Mouse (Mus musculus) left cerebral cortex, adult 11 months (tissue): Measurements from ENCODE around the gene Pak2.

Experiments used
- DNase-seq: peaks from one replicate; pipeline ENCODE4 v3.0.0; 2022; ENCODE audit warnings: low spot score

Gene Pak2

DNA sequence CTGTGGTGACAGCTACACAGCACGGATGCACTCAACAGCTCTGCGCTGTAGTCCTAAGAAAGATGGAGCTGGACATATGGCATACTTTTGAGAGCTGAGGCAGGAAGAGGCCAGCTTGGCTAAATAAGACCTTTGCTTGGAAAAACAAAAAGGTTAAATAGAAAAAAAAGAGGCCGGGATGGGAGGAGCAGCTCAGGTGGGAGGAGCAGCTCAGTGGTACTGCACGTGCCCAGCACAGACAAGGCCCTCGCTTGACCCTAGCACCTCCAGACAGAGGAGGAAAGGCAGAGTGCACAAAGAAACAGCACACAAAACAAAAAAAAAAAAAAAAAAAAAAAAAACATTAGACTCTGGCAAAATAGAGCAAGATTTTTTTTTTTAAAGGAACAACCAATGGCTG is 82.8 kb downstream of the Pak2 start:
- no peak for DNase-seq

DNA sequence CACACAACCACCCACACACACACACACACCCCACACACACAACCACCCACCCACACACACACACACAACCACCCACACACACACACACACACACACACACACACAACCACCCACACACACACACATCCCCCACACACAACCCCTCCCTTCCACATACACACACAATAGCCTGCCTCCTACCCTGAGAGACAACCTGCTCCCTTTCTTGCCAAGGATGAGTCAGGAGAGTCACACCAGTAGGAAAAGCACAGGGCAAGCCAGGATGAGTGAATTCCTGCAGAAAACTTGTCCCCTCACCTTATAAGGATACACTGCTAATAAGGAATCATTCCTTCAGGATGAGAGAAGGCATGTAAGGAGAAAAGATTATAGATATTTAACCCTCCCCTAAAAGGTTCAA is 85.2 kb downstream of the Pak2 start:
- DNase-seq = no peak

DNA sequence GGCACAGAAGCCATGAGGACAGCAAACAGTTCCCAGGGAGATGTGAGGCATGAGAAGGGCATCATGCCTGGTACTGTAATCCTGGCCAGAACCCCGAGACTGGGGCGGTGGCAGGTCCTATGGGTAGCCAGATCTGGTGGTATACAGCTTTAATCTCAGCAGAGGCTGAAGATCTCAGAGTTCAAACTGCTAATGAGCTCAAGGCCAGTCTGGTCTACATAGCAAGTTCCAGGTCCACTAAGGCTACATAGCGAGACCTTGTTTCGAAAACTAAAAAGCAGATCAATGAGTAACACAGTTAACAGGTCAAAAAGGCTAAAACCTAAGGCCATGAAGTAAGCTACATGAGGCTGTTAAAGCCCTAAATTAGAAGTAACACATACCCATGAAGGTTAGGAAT is 85.9 kb downstream of the Pak2 start:
- no peak for DNase-seq

DNA sequence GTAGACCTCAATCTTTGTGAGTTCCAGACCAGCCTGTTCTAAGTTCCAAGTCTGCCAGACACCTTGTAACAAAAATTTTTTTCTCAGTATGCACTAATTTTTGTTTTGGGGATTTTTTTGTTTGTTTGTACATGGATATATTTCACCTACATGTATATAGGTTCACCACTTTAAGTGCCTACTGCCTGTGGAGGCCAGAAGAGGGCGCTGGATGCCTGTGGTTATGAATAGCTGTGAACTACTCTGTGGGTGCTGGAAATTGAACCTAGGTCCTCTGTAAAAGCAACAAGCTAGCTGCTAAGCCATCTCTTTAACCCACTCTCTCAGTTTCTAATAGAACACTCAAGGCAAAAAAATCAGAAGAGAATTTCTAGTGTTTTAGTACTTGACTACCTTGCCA is 87.1 kb downstream of the Pak2 start:
- DNase-seq = no peak

DNA sequence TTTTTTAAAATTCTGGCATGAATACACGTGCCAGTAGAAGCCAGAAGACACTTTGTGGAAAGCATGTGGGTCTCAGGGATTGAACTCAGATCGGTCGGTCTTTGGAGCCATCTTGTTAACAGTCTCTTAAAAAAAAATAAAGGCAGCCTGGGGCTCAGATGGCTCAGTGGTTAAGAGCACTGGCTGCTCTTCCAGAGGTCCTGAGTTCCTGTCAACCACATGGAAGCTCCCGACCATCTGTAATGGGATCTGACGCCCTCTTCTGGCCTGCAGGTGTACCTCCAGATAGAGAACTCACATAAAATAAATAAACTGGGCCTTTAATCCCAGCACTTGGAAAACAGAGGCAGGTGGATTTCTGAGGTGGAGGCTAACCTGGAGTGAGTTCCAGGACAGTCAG is 98.2 kb downstream of the Pak2 start:
- DNase-seq = no peak

DNA sequence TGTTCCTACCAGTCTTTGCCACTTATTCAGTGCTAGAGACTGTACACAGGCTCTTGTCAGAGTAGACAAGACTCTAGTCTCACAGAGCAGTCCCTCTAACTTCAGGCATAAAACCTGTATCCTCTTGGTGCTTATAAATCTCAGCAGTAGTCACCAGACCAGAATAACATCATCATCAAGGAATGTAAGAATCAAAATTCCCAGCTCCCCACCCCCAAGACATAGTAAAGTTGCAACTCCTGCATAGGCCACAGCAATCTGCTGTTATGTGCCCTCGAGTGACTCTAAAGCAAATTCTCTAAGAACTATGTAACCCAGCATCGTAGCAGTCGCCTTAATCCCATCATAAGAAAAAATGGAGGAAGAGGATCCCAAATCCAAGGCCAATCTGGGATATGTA is 99.6 kb downstream of the Pak2 start:
- no peak for DNase-seq

DNA sequence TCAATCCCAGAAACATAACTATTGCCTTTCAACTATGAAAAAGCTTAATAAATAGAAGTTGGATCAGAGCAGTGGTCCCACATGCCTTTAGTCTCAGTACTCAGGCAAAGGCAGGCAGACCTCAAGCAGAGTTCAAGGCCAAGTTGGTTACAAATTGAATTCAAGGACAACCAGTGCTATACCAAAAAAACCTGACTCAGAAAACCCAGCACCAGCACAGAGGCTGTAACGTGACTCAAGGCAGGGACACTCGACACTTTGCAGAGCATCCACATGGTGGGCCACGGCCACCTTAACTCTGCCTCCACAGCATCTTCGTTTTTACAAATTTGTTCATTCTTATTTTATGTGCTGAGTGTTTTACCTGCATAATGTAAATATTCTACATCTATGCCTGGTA is 103.9 kb downstream of the Pak2 start:
- no peak for DNase-seq
